Mouse (Mus musculus) embryonic fibroblast, embryonic 13.5 days (primary cell): ENCODE measurements around the gene Bsdc1.

Experiments
- CTCF ChIP-seq: IDR thresholded peaks from 2 replicates; pipeline ENCODE4 v1.5.1; 2011; ENCODE audit warnings: mild to moderate bottlenecking, control low read depth, low read length, moderate library complexity, borderline replicate concordance; ENCODE audit not compliant: insufficient read depth
- POLR2A ChIP-seq: IDR thresholded peaks from 2 replicates; pipeline ENCODE4 v1.6.1; 2011; ENCODE audit warnings: low read depth, mild to moderate bottlenecking, control low read depth, low read length, moderate library complexity

GRCm38 (mm10) chr4:129462118-129462517, 737 bp downstream of the Bsdc1 start:
- TF ChIP-seq CTCF (no peak), POLR2A (no peak)
